Mouse (Mus musculus): ENCODE results near the gene Gm21411.
"Not testable (repeated sequence)": the region's sequence is repeated elsewhere in the genome, so short reads cannot be mapped to it uniquely, and the experiment has no call there.

Gene Gm21411

DNA sequence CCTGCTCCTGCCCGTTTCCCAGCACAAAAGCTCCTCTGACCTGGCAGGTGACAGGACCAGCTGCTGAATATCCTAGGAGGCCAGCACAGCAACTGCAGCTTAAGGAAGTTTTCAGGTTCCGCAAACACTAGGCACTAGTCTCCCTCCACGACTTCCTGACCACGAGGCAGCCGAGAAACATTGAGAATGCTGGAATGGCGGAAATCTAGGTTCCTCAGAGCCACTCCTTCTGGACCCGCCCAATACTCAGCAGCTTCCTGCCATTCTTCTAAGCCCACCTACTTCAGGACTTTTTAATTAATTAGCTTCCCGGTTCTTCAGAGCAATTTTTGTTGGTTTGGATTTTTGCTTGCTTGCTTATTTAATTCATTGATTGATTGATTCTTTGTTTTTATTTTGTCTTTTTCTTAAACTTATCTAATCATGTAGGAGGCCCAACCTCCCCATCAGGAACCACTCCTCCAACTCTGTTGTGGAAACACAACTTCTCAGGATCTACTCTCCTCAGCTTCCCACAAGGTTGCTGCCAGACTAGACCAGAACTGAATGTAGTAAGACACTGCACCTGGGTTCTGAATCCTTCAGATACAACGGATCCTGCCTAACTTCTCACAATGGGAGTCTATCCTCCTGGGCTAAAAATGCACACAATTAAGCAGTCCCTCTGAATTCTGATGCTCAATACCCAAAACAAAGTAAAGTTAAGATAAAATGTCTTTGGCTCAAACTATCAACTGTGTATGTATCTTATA, at the start of gene Gm21411:
Gm21411 (minus strand) TSS at position 205 of the 752 bp plus-strand sequence.
- DNase-seq (ENCODE audit: low spot score in 2 of 2) = not testable (repeated sequence)

- DNase-seq (ENCODE audit: low spot score in 2 of 2) = not testable (repeated sequence)
Observed at GRCm38 (mm10) chr4:146941691-146942090, 32.3 kb upstream of the Gm21411 start.

- no peak for DNase-seq (ENCODE audit: low spot score in 2 of 2)
Observed at GRCm38 (mm10) chr4:146932311-146933082, 23.1 kb upstream of the Gm21411 start.

- DNase-seq (ENCODE audit: low spot score in 2 of 2) = no peak
Observed at GRCm38 (mm10) chr4:146915196-146915595, 5.8 kb upstream of the Gm21411 start.

GRCm38 (mm10) chr4:146908131-146908530, 1.3 kb downstream of the Gm21411 start:
- DNase-seq (ENCODE audit: low spot score in 2 of 2) = not testable (repeated sequence)

DNA sequence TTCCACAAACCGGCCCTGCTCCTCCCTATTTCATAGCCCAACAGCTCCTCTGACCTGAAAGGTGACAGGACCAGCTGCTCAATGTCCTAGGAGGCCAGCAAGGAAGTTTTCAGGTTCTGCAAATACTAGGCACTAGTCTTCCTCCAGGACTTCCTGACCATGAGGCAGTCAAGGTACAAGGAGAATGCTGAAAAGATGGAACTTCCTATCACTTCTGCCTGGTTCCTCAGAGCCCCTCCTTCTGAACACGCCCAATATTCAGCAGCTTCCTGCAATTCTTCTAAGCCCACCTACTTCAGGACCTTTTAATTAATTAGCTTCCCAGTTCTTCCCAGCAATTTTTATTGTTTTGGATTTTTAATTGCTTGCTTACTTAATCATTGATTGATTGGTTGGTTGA, 4.6 kb downstream of the Gm21411 start:
- not testable (repeated sequence) for DNase-seq (ENCODE audit: low spot score in 2 of 2)

GRCm38 (mm10) chr4:146903126-146903525, 6.3 kb downstream of the Gm21411 start:
- DNase-seq (ENCODE audit: low spot score in 2 of 2) = not testable (repeated sequence)

All from cerebellum, postnatal 4 days (tissue).